Mouse (Mus musculus): ENCODE measurements at regions not wholly inside any gene's neighbourhood (a gene's known extent, or its start where the extent isn't known, plus 50 kb on each side); places are given as distances from the start of the nearest gene placed in this dataset.

GRCm38 (mm10) chr6:143750074-143750473, 583.1 kb downstream of the Etnk1 start:
- H3K9ac ChIP-seq (ENCODE audit: low read depth, low read length): no peak overlapping the region
- H3K27ac ChIP-seq (ENCODE audit: low read depth, low read length): no peak overlapping the region

GRCm38 (mm10) chr6:143751076-143752070, 584.4 kb downstream of the Etnk1 start:
- H3K36me3 ChIP-seq (ENCODE audit: control insufficient read depth, insufficient read depth, low read length): no peaks in the 10 kb centered on the region
- no peak overlapping the region for H3K9ac ChIP-seq (ENCODE audit: low read depth, low read length)
- WGBS (ENCODE audit: insufficient replicate concordance): 71% methylated on average over 14 of the region's 14 CpGs
- H3K9me3 ChIP-seq (replicated peaks; ENCODE audit: control insufficient read depth, low read length): no peaks in the 10 kb centered on the region
- no peaks in the 10 kb centered on the region for H3K27me3 ChIP-seq (ENCODE audit: control insufficient read depth, insufficient read depth, low read length)
- no peak for ATAC-seq (replicated peaks; ENCODE audit: insufficient number of reproducible peaks, low FRiP score, low TSS enrichment)
- H3K4me1 ChIP-seq (ENCODE audit: control insufficient read depth, insufficient read depth, low read length): no peaks in the 10 kb centered on the region
- H3K27ac ChIP-seq (ENCODE audit: low read depth, low read length): no peak overlapping the region
- H3K4me2 ChIP-seq: no peak overlapping the region
- H3K4me3 ChIP-seq (ENCODE audit: low read depth, low read length): no peak overlapping the region

More at GRCm38 (mm10) chr6:143750074-143750473, 583.1 kb downstream of the Etnk1 start:
- no peak overlapping the region for H3K4me2 ChIP-seq
- no peak for ATAC-seq (replicated peaks; ENCODE audit: insufficient number of reproducible peaks, low FRiP score, low TSS enrichment)
- no peaks in the 10 kb centered on the region for H3K9me3 ChIP-seq (replicated peaks; ENCODE audit: control insufficient read depth, low read length)
- H3K36me3 ChIP-seq (ENCODE audit: control insufficient read depth, insufficient read depth, low read length): no peaks in the 10 kb centered on the region
- no peak overlapping the region for H3K4me3 ChIP-seq (ENCODE audit: low read depth, low read length)
- H3K4me1 ChIP-seq (ENCODE audit: control insufficient read depth, insufficient read depth, low read length): no peaks in the 10 kb centered on the region
- H3K27me3 ChIP-seq (ENCODE audit: control insufficient read depth, insufficient read depth, low read length): no peaks in the 10 kb centered on the region

DNA sequence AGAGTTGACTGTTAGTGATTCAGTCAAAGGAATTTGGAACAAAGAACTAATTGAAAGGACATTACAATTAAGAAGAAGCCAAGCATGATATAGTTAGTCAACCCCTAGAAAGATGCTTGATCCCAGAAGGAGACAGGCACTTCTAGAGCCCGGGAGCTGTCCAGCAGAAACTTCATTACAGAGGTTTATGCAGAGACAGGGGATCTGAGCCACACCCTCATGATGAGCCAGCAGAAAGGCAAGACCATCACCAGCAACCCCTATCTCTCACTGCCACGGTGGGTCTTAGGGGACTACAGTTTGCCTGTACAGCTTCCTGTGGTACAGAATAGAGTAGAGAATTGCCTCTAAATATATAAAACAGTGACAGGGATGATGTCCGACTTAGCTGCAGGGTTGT, 590.4 kb downstream of the Etnk1 start:
- H3K4me1 ChIP-seq (ENCODE audit: control insufficient read depth, insufficient read depth, low read length): no peaks in the 10 kb centered on the region
- H3K9me3 ChIP-seq (replicated peaks; ENCODE audit: control insufficient read depth, low read length): no peaks in the 10 kb centered on the region
- 65% methylated on average over 3 of the region's 3 CpGs for WGBS (ENCODE audit: insufficient replicate concordance)
- no peaks in the 10 kb centered on the region for H3K27me3 ChIP-seq (ENCODE audit: control insufficient read depth, insufficient read depth, low read length)
- H3K4me3 ChIP-seq (ENCODE audit: low read depth, low read length): no peak overlapping the region
- H3K4me2 ChIP-seq: no peak overlapping the region
- no peak for ATAC-seq (replicated peaks; ENCODE audit: insufficient number of reproducible peaks, low FRiP score, low TSS enrichment)
- H3K36me3 ChIP-seq (ENCODE audit: control insufficient read depth, insufficient read depth, low read length): no peaks in the 10 kb centered on the region
- H3K9ac ChIP-seq (ENCODE audit: low read depth, low read length): no peak overlapping the region
- no peak overlapping the region for H3K27ac ChIP-seq (ENCODE audit: low read depth, low read length)

DNA sequence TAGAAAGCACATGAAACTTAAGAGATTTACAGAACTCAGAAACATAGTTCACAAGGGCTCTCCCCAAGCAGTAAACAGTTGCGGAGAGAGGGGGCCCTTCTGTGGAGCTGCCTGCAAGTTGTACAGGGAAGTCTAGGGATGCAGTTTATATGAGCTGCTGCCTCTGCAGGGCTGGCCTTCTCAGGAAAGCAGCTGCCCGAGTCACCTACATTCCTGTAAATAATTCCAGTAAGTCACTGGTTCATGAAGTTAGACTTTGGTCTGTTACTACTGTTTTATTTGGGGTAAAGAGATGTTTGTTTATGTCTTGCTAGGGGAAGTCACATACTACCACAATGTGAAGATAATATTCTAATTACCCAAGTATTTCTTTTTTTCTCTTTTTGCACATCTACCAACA, 601.1 kb downstream of the Etnk1 start:
- no peaks in the 10 kb centered on the region for H3K9me3 ChIP-seq (replicated peaks; ENCODE audit: control insufficient read depth, low read length)
- H3K27me3 ChIP-seq (ENCODE audit: control insufficient read depth, insufficient read depth, low read length): no peaks in the 10 kb centered on the region
- no peaks in the 10 kb centered on the region for H3K36me3 ChIP-seq (ENCODE audit: control insufficient read depth, insufficient read depth, low read length)
- no peak for ATAC-seq (replicated peaks; ENCODE audit: insufficient number of reproducible peaks, low FRiP score, low TSS enrichment)
- H3K9ac ChIP-seq (ENCODE audit: low read depth, low read length): no peak overlapping the region
- no peak overlapping the region for H3K27ac ChIP-seq (ENCODE audit: low read depth, low read length)
- H3K4me2 ChIP-seq: no peak overlapping the region
- H3K4me3 ChIP-seq (ENCODE audit: low read depth, low read length): no peak overlapping the region
- 80% methylated on average over 2 of the region's 2 CpGs for WGBS (ENCODE audit: insufficient replicate concordance)
- no peaks in the 10 kb centered on the region for H3K4me1 ChIP-seq (ENCODE audit: control insufficient read depth, insufficient read depth, low read length)
